Mouse (Mus musculus) olfactory bulb, adult 2 months (tissue): Measurements from ENCODE around the gene Ifnl3.

Experiments used
- CTCF ChIP-seq: fragments of 200-500 bp; IDR thresholded peaks from 2 replicates; pipeline ENCODE4 v1.5.1; 2012; ENCODE audit warnings: low read depth, mild to moderate bottlenecking, low read length, moderate library complexity; ENCODE audit not compliant: insufficient read depth
- POLR2A ChIP-seq: fragments of 200-500 bp; IDR thresholded peaks from 2 replicates; pipeline ENCODE4 v1.6.1; 2012; ENCODE audit warnings: mild to moderate bottlenecking, low read depth, low read length, moderate library complexity; ENCODE audit not compliant: insufficient read depth

DNA sequence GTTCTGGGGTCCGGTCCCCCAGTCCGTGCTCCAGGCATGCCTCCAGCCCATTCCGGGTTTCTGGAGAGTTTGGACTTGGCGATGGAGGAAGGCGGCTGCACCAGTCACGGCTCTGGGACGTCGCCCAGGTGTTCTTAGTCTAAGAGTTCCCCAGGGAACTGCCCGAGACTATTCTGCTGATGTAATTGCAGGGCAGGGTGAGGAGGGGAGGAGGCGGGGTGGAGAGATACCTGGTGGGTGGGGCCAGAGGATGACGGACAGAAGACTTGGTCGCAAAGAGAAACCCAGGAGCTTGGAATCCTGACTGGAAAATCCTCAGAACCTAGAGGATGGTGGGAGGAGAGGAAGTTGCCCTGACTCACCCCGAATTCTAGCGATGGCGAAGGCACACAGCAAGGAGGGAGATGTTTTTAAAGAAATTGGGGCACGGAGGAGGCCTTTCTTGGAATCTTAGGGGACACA, 34.6 kb upstream of the Ifnl3 start:
- TF ChIP-seq CTCF (no peak), POLR2A (no peak)
